Mouse (Mus musculus): Measurements from ENCODE around the gene Tep1.

Tep1 gene

GRCm38 (mm10) chr14:50795965-50796364 lies 74.4 kb downstream of the Tep1 start:
- in situ Hi-C loops (cut with MboI, MseI): no loop called here

- in situ Hi-C loops (cut with MboI, MseI): no loop called here
Observed at GRCm38 (mm10) chr14:50795261-50795935, 75.0 kb downstream of the Tep1 start.

GRCm38 (mm10) chr14:50788157-50788556 lies 82.2 kb downstream of the Tep1 start:
- in situ Hi-C loops (cut with MboI, MseI): no loop called here

GRCm38 (mm10) chr14:50785251-50785637 lies 85.1 kb downstream of the Tep1 start, which contains the start of gene Ttc5:
TSS of gene Ttc5 (minus strand) at chr14:50785519.
- in situ Hi-C loops (cut with MboI, MseI): no loop called here

- in situ Hi-C loops (cut with MboI, MseI): no loop called here
Observed at GRCm38 (mm10) chr14:50784391-50785250, 85.7 kb downstream of the Tep1 start.

GRCm38 (mm10) chr14:50782166-50782565 lies 88.2 kb downstream of the Tep1 start:
- in situ Hi-C loops (cut with MboI, MseI): no loop called here
